Mouse (Mus musculus): ENCODE data around the gene 1700067K01Rik. TPM values are rescaled to one million over a fixed set of nuclear protein-coding genes. Genes with fewer than 3 reads are reported as not detected.

Gene 1700067K01Rik
- polyA plus RNA-seq (2012; rRNA removed), result 0.45 and 0.88 TPM in 2 replicates

DNA sequence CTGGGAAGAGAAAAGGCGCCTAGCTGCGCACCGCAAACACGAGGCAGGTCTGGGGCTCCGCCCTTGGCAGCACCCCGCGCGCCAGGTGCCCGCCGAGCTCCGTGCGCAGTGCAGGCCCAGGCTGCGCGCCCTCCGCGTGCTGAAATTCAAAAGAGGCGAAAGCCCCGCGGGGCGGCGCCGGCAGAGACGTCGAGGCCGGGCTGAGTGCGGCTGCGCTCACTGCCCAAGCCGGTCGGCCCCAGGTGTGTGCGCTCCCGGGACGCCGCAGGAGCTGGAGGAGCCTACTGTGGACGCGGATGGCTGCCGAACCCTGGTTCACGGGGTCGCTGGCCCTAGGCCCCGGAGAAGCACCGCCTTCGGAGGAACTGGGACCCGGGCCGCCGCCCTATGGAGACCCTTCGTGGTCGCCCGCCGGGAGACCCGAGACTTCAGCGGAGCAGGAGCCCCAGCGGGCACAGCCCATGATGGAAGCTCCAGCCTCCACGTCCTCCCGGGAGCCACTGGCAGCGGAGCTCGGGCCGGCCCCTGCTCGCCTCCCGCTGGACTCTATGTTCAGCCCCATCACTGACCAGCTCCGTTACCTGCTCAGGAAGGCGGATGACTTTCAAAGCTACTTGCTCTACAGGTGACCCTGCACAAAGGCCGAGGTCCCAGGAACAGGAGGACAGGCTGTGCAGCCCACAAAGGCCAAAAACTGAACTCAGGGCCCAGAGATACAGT lies at the start of gene 1700067K01Rik:
Gene 1700067K01Rik, plus strand, starts transcription at position 222 of the 720 bp plus-strand sequence.

DNA sequence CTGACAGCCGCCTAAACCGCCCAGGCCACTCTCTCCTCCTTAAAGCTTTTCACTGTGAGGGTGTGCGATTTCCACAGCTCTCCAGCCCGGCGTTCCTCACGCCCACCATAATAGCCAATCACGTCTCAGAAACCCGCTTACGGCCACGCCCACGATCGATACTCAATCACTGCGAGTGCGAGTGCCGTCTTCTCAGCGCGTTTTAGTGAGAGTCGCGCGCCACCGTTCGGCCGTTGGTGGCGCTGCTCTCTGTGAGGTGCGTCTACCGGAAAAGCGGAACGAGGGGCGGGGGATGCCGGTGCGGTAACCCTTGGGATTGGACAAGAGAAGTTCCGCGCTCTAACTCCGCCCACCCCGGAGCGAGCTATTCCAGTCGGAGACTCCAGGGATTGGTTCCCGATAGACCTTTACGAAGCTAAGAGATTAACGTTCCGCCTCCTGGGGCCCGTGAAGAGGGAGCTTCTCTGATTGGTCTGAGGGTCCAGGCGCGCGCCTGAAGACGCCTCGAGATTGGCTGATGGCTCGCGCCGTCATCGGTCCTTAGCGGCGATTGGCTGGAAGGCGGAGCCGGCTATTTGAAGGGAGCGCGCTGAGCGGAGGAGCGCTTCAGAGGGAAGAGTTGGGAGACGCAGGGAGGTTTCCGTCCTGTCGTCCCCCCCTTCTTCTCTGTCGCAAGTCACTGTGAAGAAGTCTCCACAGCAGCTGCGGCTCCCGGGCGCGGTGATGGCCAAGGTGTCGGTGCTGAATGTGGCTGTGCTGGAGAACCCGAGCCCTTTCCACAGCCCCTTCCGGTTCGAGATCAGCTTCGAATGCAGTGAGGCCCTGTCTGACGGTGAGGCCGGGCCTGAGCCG lies 46.0 kb upstream of the 1700067K01Rik start, which contains the start of the genes Gm10644 and Asf1b:
Gene Gm10644, minus strand, starts transcription at position 100 of the 852 bp plus-strand sequence.
Gene Asf1b, plus strand, starts transcription at position 402 of the 852 bp plus-strand sequence.

DNA sequence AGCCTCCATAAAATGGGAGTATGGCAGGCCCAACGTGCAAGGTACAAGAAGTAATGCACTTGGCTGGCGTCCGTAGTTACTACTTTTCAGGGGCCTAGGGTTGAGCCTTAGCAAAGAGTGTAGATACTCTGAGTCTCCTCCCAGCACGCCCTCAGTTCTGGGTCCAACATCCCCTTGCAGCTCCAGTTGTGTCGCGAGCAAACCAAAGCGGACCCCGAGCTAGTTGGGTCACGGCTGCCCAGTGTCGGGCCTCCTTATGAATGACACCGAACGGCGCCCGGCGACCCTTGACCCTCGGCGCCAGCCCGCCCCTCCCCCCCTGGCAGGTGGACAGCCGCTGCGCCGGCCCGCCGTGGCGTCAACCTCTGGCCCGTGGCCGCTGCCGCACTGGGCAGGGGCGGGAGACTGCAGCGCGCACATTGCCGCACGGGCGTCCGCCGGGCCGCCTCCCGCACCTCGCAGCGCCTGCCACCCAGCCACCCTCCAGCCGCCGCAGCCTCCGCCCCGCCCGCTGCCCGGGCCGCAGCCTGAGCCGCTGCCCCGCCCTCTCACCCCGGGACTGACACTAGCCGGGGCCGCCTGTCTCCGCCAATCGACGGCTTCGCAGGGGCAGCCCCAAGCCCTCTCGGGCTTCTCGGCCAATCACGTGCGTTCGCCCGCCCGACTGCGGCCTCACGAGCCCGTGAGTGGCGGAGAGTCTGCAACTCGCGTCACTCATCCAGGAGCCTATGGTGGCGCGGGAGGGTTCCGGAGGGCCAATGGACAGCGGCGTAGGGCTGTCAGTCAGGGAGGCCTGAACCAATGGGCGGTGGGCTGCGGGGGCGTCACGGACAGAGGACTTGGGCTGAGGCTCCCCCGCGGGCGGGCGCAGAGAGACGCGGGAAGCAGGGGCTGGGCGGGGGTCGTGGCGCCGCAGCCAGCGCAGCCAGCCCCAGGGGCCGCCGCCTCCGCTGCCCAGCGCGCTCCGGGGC lies 28.9 kb upstream of the 1700067K01Rik start, which contains the start of gene Prkaca:
Gene Prkaca, plus strand, starts transcription at position 844 of the 971 bp plus-strand sequence.

DNA sequence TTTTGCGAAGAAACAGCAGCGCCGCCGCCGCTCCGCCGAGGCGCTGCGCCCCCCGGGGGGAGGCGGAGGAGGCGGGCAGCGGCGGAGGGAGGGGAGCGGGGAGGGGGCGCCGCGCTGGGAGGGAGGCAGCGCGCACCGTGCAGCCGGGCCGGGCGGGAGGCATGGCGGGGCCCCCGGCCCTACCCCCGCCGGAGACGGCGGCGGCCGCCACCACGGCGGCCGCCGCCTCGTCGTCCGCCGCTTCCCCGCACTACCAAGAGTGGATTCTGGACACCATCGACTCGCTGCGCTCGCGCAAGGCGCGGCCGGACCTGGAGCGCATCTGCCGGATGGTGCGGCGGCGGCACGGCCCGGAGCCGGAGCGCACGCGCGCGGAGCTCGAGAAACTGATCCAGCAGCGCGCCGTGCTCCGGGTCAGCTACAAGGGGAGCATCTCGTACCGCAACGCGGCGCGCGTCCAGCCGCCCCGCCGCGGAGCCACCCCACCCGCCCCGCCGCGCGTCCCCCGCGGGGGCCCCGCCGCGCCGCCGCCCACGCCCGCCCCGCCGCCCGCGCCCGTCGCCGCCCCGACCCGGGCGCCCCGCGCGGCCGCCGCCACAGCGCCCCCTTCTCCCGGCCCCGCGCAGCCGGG lies 3.7 kb upstream of the 1700067K01Rik start, which contains the start of gene Samd1:
Gene Samd1, plus strand, starts transcription at position 162 of the 631 bp plus-strand sequence.

DNA sequence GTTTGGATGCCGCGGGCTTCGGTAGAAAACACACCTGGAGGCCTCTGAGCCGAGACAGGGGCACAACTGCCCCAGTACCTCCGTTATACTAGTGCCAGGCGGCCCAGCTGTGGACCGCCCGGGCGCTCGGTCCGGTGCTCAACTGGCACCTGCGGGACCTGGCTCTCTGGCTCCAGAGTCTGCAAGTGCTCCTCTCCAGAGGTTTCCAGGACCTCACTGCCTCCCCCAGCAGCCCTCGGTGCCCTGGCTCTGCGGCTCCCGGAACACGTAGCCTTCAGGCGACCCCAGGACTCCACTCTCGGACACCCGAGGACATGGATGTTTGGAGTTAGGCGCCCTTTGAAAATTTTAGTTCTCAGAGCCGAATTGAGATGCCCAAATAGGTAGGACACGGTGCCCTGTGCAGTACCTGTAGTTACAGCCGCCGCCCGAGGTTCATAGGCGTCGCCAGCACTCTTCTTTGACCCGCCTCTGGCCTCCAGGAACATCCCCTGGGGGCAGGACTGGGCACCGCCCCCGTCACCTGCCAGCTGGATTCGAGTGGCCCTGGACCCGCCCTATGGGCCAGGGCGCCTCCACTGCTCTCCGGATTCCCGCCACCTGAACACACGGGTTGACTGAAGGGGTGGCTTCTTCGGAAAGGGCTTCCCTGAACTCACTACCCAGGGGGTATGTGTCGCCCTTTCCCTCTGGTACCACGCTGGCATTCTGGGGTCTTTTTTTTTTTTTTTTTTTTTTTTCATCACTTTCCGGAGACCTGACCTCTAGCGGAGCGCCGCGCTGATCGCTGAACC lies 10.6 kb downstream of the 1700067K01Rik start, which contains the start of gene 2210011C24Rik:
Gene 2210011C24Rik, minus strand, starts transcription at position 467 of the 794 bp plus-strand sequence.

DNA sequence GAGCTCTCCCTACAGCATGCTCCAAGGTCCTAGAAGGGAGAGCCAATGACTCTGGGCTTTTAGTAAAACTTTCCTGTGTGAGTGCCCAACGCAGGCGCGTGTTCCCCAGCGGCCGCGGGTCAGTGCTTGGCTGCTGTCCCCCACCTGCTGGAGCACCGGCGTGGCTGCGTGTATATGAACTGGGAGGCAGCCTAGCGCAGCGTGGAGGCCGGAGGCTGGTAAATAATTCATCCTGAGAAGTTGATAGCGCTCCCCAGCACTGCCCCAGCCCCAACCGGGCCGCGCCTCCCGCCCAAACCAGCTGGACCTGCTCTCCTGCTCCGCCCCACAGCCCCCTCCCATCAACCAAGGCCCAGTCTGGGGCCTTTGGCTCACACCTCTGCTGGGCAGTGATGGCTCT lies 19.8 kb downstream of the 1700067K01Rik start, which contains the start of gene Palm3:
Gene Palm3, plus strand, starts transcription at position 376 of the 400 bp plus-strand sequence.

DNA sequence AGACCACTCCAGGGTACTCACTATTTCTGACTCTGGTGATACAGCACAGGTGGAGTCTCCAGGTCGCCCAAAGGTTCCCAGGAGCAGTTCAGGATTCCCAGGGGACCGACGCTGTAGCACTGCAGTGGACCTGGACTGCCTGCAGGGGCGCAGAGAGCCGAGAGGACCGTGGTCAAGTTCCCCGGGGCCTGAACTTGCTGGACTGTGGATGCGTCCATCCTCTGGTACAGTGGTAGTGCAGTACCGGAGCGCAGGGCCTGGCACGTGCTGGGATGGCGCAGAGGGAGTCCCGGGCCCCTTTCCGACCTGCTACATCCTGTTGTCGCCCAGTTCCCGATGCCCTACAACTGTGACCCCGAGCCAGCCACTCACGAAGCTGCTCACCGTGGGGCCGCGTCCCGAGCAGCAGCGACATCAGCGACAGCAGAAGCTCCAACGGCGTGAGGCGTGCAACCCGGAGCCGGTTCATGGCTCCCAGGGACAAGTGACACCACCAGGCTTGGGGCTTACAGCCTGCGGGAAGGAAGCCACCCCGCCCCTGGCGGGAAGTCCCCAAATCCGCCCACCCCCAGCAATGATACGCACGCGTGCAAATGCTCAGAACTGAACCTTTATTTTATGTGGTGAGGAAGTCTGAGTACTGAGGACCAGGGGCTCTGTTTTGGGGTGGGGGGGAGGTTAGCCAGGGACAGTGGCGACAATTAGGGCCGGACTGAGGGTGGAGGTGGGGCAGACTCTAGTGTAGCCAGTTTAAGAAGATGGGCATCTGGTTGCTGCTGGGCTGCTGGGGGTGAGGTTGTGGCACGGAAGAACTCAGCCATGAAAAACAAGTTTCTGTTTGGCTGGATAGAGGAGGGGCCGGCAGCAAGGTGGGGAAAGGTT lies 41.0 kb downstream of the 1700067K01Rik start, which contains the start of gene Il27ra:
Gene Il27ra, minus strand, starts transcription at position 524 of the 882 bp plus-strand sequence.

DNA sequence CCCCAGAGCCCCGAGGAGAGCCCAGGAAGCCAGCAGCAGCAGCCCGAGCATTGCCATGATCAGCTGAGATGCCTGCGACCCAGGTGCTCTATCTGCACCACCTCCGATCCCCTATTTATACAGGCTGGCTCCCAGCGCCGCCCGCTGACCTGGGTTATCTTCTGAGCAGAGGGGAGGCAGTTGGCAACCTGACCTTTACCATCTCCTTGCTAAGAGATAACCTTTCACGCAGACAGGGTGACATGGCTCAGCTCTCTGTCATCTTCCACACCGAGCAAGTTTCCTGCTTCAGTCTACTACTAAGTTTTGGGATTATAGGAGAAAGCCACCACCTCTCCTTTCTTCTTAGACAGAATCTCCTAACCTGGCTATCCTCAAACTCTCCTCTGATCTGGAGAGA lies 43.6 kb downstream of the 1700067K01Rik start, which contains the start of gene Rln3:
Gene Rln3, minus strand, starts transcription at position 101 of the 400 bp plus-strand sequence.

Other genes with a start within 250 kb of the 1700067K01Rik start
- gene Adgrl1, start 101.4 kb upstream of the 1700067K01Rik start, polyA plus RNA-seq (2012; rRNA removed), result 200 and 205 TPM in 2 replicates
- gene Gm10644, start 46.3 kb upstream of the 1700067K01Rik start, polyA plus RNA-seq (2012; rRNA removed), result 0.63 and 0.70 TPM in 2 replicates
- 29.1 and 31.7 TPM in 2 replicates for gene Asf1b, start 46.0 kb upstream of the 1700067K01Rik start, polyA plus RNA-seq (2012; rRNA removed)
- gene Prkaca, start 28.5 kb upstream of the 1700067K01Rik start, polyA plus RNA-seq (2012; rRNA removed), result 120 and 126 TPM in 2 replicates
- 80.0 and 80.3 TPM in 2 replicates for gene Samd1, start 3.8 kb upstream of the 1700067K01Rik start, polyA plus RNA-seq (2012; rRNA removed)
- gene 2210011C24Rik, start 10.7 kb downstream of the 1700067K01Rik start, polyA plus RNA-seq (2012; rRNA removed), result 0.12 and 0.15 TPM in 2 replicates
- gene Palm3, start 20.0 kb downstream of the 1700067K01Rik start, polyA plus RNA-seq (2012; rRNA removed), result 3.1 and 4.9 TPM in 2 replicates
- 0.50 and 0.90 TPM in 2 replicates for gene Il27ra, start 41.1 kb downstream of the 1700067K01Rik start, polyA plus RNA-seq (2012; rRNA removed)
- 0.10 and 0.39 TPM in 2 replicates for gene Rln3, start 43.5 kb downstream of the 1700067K01Rik start, polyA plus RNA-seq (2012; rRNA removed)
- gene Gm10643, start 63.6 kb downstream of the 1700067K01Rik start, polyA plus RNA-seq (2012; rRNA removed), result 2.6 TPM in 2 replicates
- gene Rfx1, start 65.3 kb downstream of the 1700067K01Rik start, polyA plus RNA-seq (2012; rRNA removed), result 30.3 and 36.4 TPM in 2 replicates
- gene Dcaf15, start 103.3 kb downstream of the 1700067K01Rik start, polyA plus RNA-seq (2012; rRNA removed), result 110 and 117 TPM in 2 replicates
- gene Podnl1, start 124.5 kb downstream of the 1700067K01Rik start, polyA plus RNA-seq (2012; rRNA removed), result 0.18 and 0.85 TPM in 2 replicates
- 40.1 and 44.7 TPM in 2 replicates for gene Cc2d1a, start 146.4 kb downstream of the 1700067K01Rik start, polyA plus RNA-seq (2012; rRNA removed)
- gene 4930432K21Rik, start 146.5 kb downstream of the 1700067K01Rik start, polyA plus RNA-seq (2012; rRNA removed), result 2.1 and 2.6 TPM in 2 replicates
- gene Nanos3, start 183.7 kb downstream of the 1700067K01Rik start, polyA plus RNA-seq (2012; rRNA removed), result 7.3 and 8.5 TPM in 2 replicates
- gene Zswim4, start 235.6 kb downstream of the 1700067K01Rik start, polyA plus RNA-seq (2012; rRNA removed), result 46.8 and 54.4 TPM in 2 replicates
- 236 and 241 TPM in 2 replicates for gene D8Ertd738e, start 248.2 kb downstream of the 1700067K01Rik start, polyA plus RNA-seq (2012; rRNA removed)